Mouse (Mus musculus) thymus, adult 18-20 months (tissue): ENCODE results near the gene Arhgef28.

Source experiments
- DNase-seq, 2 experiments: peaks; one replicate each; pipeline ENCODE4 v3.0.0; 2022; ENCODE audit warnings: mixed read lengths in 2 of 2

Arhgef28 gene

DNA sequence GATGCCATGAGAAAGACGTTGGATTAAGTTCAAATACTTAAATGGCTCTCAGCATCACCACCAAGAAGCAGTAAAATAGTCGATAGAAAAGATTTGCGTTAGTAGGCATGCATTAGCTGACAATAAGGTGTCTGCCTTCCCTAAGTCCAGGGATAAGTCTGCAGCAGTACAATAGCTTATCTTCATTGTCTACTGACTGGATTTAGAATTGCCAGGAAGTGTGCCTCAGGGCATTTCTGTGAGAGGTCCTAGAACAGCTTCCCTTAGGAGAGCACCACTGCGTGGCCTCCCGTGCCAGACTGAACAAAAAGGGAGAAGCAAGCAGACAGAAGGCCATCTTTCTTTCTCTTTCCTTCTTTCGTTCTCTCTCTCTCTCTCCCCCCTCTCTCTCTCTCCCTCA, 252.2 kb downstream of the Arhgef28 start:
- DNase-seq, result no peak

DNA sequence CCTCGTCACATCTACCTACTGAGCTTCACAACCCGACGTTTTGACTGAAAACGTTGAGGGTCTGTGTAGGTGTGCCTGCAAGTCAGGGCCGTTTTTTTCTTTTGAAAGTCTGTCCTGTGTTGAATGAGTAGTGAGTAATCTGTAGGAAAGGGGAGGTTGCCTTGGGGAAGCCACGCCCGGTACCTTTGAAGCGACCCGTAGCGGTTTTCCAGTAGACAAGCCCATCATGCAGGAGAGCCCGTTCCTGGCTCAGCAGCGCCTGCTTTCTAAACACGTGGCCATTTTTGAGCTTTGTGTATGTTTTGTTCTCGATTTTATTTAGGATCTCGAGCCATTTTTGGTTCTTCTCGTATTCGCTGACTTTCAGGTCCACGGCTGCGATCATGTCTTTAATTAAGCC, 252.7 kb downstream of the Arhgef28 start:
- no peak for DNase-seq

DNA sequence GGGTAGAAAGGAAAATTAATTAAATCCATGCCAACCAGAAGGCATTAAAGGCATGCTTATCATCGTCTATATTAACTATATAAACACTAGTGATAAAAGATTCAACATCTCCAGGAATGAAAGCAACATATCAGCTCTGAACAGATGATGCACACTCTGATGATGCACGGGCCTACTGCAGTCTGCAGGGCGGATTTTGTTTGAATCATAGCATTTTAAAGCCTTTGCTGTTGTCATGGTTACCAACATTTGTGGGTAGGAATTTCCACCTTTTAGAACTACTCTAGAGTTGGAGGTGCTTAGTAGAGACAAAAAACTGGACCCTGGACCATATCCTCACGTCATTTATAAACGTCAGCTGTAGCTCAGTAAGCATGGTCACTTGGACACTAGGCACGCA, 257.4 kb downstream of the Arhgef28 start:
- DNase-seq, result no peak

- no peak for DNase-seq
Observed at GRCm38 (mm10) chr13:97947598-97947997, 258.6 kb downstream of the Arhgef28 start.

GRCm38 (mm10) chr13:97946422-97946821, 259.8 kb downstream of the Arhgef28 start:
- DNase-seq, result no peak

GRCm38 (mm10) chr13:97941909-97942680, 264.1 kb downstream of the Arhgef28 start:
- no peak for DNase-seq

- peak in 1 of 2 experiments; percentile 16 for DNase-seq
Observed at GRCm38 (mm10) chr13:97941099-97941498, 265.1 kb downstream of the Arhgef28 start.

DNA sequence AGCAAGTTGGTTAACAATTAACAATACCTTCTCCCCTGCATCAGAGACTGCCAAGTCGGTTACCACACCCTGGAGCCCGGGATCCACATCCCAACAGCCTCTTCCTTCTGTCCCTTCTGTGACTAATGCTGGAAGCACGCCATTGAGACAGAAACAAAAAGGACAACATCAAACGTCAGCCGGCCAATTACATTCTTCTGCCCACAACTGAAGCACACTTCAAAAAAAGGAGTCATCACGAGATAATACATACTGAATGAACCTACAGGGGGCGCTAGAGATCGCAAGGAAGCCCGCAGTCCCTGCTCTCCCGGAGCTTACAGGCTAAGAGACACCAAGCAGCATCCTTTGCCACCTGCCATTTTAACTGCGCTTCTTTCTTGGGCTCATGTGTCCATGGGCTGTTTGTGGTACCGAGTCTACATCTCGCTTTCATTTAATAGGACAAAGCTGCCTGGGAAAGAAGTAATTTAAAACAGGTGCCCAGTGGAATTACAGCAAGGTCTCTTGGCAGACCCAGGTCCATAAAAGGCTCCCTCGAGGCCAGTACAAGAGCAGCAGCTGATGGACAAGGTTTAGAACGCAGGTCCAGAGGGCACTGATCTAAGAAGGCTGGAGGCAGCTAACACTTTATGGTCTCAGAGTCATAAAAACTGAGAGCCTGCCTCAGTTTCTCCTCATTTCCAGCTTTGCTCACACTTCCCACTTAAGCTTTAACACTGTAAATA, 266.6 kb downstream of the Arhgef28 start:
- no peak for DNase-seq

- DNase-seq, result peak; percentile 71 to 78
Observed at GRCm38 (mm10) chr13:97938596-97939297, 267.5 kb downstream of the Arhgef28 start.

DNA sequence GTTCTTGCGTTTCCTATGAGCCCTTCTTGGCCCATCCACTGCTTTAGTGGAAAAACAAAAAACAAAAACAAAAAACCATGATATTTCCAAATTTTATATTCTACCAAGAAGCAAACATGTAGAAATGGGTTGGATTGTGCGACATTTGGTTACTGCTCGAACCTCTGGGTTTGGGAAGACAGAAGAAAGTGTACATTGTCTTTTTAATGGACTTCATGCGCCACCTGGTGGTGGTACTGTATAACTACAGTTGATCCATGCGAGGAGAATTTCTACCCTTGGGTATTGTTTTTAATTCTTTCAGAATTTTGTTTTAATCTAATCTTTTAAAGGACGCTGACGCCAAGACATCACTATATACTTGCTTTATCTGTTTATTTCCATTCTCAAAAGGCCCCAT, 268.3 kb downstream of the Arhgef28 start:
- DNase-seq, result no peak

DNA sequence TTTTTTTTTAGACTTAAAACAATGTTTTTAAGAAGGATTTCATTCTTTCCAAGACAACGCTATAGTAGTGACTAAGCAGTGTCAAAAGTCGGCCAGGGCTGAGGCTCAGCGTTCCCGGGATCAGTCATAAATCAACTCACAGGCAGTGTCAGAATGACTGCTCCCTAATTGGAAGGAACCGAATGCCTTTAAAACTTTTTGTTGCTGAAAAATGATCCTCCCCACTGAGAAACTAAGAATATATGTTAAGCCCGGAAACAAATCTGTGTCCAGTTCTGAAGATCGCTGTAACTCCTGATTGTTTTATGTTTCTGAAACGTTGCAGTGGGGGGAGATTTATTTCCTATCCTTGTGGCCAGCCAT, 278.1 kb downstream of the Arhgef28 start:
- no peak for DNase-seq

DNA sequence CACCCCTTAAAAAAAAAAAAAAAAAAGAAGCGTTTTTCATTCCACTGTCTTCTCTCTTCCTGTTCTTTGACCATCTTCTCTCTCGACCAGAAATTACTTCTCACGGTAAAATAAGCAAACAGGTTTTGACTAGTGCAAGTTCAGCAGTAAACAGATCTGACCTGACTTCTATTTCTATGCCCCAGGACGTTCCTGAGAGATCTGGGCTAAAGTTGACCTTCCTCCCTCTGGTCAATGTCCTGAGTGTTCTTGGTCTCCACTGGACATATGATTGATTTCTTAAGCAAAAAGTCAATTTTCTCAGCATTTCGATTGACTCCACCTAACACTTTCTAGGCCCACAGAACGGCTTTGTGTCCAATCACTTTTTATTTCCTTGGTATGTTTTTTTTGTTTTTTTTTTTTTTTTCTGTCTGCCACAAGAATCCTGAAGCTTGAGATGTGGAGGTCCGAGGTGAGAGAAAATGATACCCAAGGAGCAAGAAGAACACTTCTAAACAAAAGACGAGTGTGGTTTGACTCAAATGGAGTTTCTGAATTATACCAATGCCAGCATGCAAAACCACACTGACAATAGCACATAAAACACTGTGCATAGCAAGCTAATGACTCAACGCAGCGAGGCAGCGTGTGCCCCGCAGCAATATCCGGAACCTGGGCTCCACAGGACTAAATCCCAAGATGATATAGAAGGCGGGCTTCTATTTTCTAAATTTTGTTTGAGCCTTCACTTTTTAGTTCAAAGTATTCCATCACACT, 278.7 kb downstream of the Arhgef28 start:
- no peak for DNase-seq

DNA sequence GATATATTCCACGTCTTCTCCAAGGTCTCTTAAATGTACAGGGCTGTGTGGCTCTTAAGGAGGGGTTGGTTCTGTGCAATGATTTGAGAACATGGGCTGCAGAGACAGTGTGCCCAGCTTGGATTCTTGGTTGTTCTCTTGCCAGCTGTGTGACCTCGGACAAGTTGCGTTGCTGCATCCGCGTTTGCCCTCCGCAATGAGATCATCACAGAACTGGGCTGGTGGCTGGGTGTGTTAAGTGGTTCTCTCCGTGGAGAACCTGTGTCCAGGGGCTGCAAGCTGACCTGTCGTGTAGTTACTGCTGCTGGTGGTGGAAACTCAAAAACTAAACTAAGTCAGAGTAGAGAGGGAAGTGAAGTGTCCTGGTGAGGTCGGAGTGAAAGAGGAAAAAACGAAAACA, 279.9 kb downstream of the Arhgef28 start:
- DNase-seq, result no peak

GRCm38 (mm10) chr13:97923009-97923408, 283.2 kb downstream of the Arhgef28 start:
- no peak for DNase-seq

DNA sequence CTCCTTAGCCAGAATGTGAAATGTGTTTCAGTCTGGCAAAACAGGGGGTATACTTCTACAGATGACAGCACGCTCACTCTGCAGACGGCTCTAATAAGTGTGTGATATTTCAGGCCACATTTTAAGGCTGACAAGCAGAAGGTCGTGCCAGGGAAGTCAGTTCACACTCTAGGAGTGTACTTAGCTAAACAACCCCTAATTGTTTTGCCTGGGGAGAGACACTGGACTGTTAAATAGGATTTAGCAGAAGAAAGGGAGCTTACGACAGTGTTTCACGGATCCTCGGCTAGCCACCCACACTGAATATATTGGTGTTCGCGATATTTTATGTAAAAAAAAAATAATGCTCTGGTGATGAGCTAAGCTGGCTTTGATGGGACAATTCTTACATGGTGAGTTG, 286.6 kb downstream of the Arhgef28 start:
- no peak for DNase-seq

DNA sequence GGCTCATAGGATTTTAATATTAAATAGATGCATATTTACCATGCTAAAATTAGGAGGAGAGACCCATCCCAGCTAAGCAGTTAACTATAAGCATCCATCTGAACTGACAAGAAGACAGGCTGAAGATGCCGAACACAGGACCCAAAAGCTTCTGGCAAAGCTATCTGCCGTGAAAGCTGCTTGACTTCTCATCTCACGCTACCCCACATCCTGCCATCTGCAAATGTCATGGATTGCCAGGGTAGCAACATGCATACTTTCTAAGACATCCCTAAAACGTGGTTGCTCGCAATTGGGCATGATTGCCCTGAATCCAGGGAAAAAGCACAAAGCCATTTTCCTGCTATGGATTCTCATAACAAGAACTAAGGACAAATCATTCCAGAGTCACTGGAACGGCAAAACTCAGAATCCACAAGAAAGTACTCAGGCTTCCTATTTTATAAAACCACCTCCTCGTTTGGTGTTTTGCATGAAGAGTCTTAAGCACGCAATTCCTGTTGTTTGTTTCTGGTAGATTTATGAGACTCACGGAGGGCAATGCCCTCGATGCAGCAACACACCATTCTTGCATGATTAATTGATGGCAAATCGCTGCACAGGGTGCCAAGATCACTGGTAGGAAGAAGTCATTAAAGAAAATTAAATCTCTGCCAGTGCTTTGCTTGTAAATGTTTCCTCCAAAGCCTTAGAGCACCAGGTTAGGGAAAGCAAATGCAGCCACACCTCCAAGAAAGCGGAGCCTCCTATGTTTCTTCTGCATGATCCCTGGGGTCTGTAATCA, 287.9 kb downstream of the Arhgef28 start:
- no peak for DNase-seq

GRCm38 (mm10) chr13:97911013-97911412, 295.2 kb downstream of the Arhgef28 start:
- DNase-seq, result no peak

- no peak for DNase-seq
Observed at GRCm38 (mm10) chr13:97902821-97903220, 303.4 kb downstream of the Arhgef28 start.

GRCm38 (mm10) chr13:97900380-97900758, 305.9 kb downstream of the Arhgef28 start:
- DNase-seq, result no peak

GRCm38 (mm10) chr13:97899604-97900379, 306.4 kb downstream of the Arhgef28 start:
- DNase-seq, result no peak

- no peak for DNase-seq
Observed at GRCm38 (mm10) chr13:97898590-97898989, 307.6 kb downstream of the Arhgef28 start.
